Mouse (Mus musculus) embryonic facial prominence, embryonic 11.5 days (tissue): Measurements from ENCODE around the gene Efcab3. TPM values are rescaled to one million over a fixed set of nuclear protein-coding genes. Genes with fewer than 3 reads are reported as not detected.
"Not testable (repeated sequence)": the region's sequence is repeated elsewhere in the genome, so short reads cannot be mapped to it uniquely, and the experiment has no call there.

Experiments used
- ATAC-seq: fragments of 200-750 bp; cut with Nextera tagmentation; replicated peaks from 2 replicates; pipeline ENCODE4 v1.8.0; 2017; ENCODE audit warnings: low read depth; ENCODE audit not compliant: insufficient number of reproducible peaks, low FRiP score, low TSS enrichment
- DNase-seq: peaks from one replicate; pipeline ENCODE4 v3.0.0-alpha.2; 2015; ENCODE audit warnings: low spot score
- H3K27ac ChIP-seq: fragments of 300-500 bp; sonication (generic); replicated peaks from 2 replicates; pipeline ENCODE4 v1.5.1; 2014; ENCODE audit warnings: mild to moderate bottlenecking, low read depth, low read length, control low read depth
- H3K27me3 ChIP-seq: fragments of 300-500 bp; sonication (generic); 2 replicates; pipeline ENCODE4 v1.6.1; 2014; ENCODE audit warnings: mild to moderate bottlenecking, low read length, moderate library complexity, mixed read lengths; ENCODE audit not compliant: control insufficient read depth, insufficient read depth
- H3K36me3 ChIP-seq: fragments of 300-500 bp; sonication (generic); replicated peaks from 2 replicates; pipeline ENCODE4 v1.6.1; 2014; ENCODE audit warnings: low read depth, mild to moderate bottlenecking, low read length, moderate library complexity, mixed read lengths; ENCODE audit not compliant: control insufficient read depth, insufficient read depth
- H3K4me1 ChIP-seq: fragments of 300-500 bp; sonication (generic); 2 replicates; pipeline ENCODE4 v1.6.1; 2014; ENCODE audit warnings: low read length, mixed read lengths; ENCODE audit not compliant: control insufficient read depth, insufficient read depth
- H3K4me2 ChIP-seq: fragments of 300-500 bp; sonication (generic); 2 replicates; pipeline ENCODE4 v1.6.1; 2014; ENCODE audit warnings: low read depth, mild to moderate bottlenecking, control low read depth, low read length, moderate library complexity
- H3K4me3 ChIP-seq: fragments of 300-500 bp; sonication (generic); 2 replicates; pipeline ENCODE4 v1.5.1; 2014; ENCODE audit warnings: low read depth, low read length, control low read depth
- H3K9ac ChIP-seq: fragments of 300-500 bp; sonication (generic); replicated peaks from 2 replicates; pipeline ENCODE4 v1.6.1; 2014; ENCODE audit warnings: mild to moderate bottlenecking, control low read depth, low read length
- H3K9me3 ChIP-seq: fragments of 300-500 bp; sonication (generic); replicated peaks from 2 replicates; pipeline ENCODE4 v1.6.1; 2016; ENCODE audit warnings: mild to moderate bottlenecking, low read length, inconsistent platforms, mixed read lengths; ENCODE audit not compliant: control insufficient read depth
- WGBS: fragments of 180-500 bp; shearing (Covaris S2); extraction: QIAGEN DNeasy Blood & Tissue Kit; methylation state at CpG from one replicate; pipeline ENCODE4 v1.1.7; 2014; 5-methylcytosine and 5-hydroxymethylcytosine counted together
- polyA plus RNA-seq: library from polyadenylated mRNA; unstranded; fragments of >200 nt; fragmentation: Nextera tagmentation; extraction: Ambion mirVana; gene quantifications from 2 replicates; pipeline ENCODE4 v1.2.1, GENCODE M21; 2014

Gene Efcab3
- polyA plus RNA-seq, 1 experiment from 2014 or later = not detected

- H3K9ac ChIP-seq = no peak overlapping the region
- DNase-seq = no peak
- H3K4me1 ChIP-seq = no peaks in the 10 kb centered on the region
- 88% methylated on average over 7 of the region's 7 CpGs for WGBS
- no peaks in the 10 kb centered on the region for H3K9me3 ChIP-seq
- no peaks in the 10 kb centered on the region for H3K36me3 ChIP-seq
- no peak overlapping the region for H3K4me2 ChIP-seq
- H3K27ac ChIP-seq = no peak overlapping the region
- no peak overlapping the region for H3K4me3 ChIP-seq
- ATAC-seq = no peak
- H3K27me3 ChIP-seq = no peaks in the 10 kb centered on the region
Measured at GRCm38 (mm10) chr11:105117814-105118213, 54.4 kb downstream of the Efcab3 start.

GRCm38 (mm10) chr11:105120551-105121061, 57.2 kb downstream of the Efcab3 start:
- H3K4me1 ChIP-seq = no peaks in the 10 kb centered on the region
- 30% methylated on average over 4 of the region's 4 CpGs for WGBS

GRCm38 (mm10) chr11:105121792-105122191, 58.4 kb downstream of the Efcab3 start:
- H3K4me2 ChIP-seq, H3K27ac ChIP-seq, ATAC-seq, H3K4me3 ChIP-seq, H3K36me3 ChIP-seq, DNase-seq, H3K9me3 ChIP-seq, H3K9ac ChIP-seq, H3K4me1 ChIP-seq, H3K27me3 ChIP-seq: not testable (repeated sequence)
- 71% methylated on average over 5 of the region's 5 CpGs for WGBS

More at GRCm38 (mm10) chr11:105120551-105121061, 57.2 kb downstream of the Efcab3 start:
- ATAC-seq (no peak), DNase-seq (no peak)
- no peak overlapping the region for H3K4me3 ChIP-seq
- no peak overlapping the region for H3K4me2 ChIP-seq
- H3K9me3 ChIP-seq = no peaks in the 10 kb centered on the region
- H3K36me3 ChIP-seq = no peaks in the 10 kb centered on the region
- H3K9ac ChIP-seq = no peak overlapping the region
- no peaks in the 10 kb centered on the region for H3K27me3 ChIP-seq
- no peak overlapping the region for H3K27ac ChIP-seq

- no peak overlapping the region for H3K9ac ChIP-seq
- ATAC-seq (0 out of 2 replicates have a peak, but pooled peaks have one; percentile 41), DNase-seq (peak; percentile 84)
- no peaks in the 10 kb centered on the region for H3K27me3 ChIP-seq
- H3K27ac ChIP-seq = no peak overlapping the region
- H3K4me1 ChIP-seq = no peaks in the 10 kb centered on the region
- no peaks in the 10 kb centered on the region for H3K9me3 ChIP-seq
- H3K36me3 ChIP-seq = no peaks in the 10 kb centered on the region
- no peak overlapping the region for H3K4me2 ChIP-seq
- WGBS = 7% methylated on average over 9 of the region's 9 CpGs
- H3K4me3 ChIP-seq = no peak overlapping the region
Measured at GRCm38 (mm10) chr11:105123986-105124385, 60.6 kb downstream of the Efcab3 start.

GRCm38 (mm10) chr11:105125735-105126519, 62.5 kb downstream of the Efcab3 start, which contains the start of gene Mettl2:
TSS of gene Mettl2 (plus strand) at chr11:105126425.
- H3K4me1 ChIP-seq = no peaks in the 10 kb centered on the region
- H3K27ac ChIP-seq = no peak within 1 kb of the TSS
- peak within 1 kb of the TSS; percentile 79 for H3K4me2 ChIP-seq
- no peaks in the 10 kb centered on the region for H3K27me3 ChIP-seq
- peak within 1 kb of the TSS; percentile 85 for H3K4me3 ChIP-seq
- 2% methylated on average over 32 of the region's 38 CpGs for WGBS
- ATAC-seq (peak; percentile 85), DNase-seq (peak; percentile 93)
- H3K9ac ChIP-seq = peak within 1 kb of the TSS; percentile 65
- H3K9me3 ChIP-seq = no peaks in the 10 kb centered on the region
- H3K36me3 ChIP-seq = no peaks in the 10 kb centered on the region

- H3K36me3 ChIP-seq = no peaks in the 10 kb centered on the region
- H3K27ac ChIP-seq = no peak overlapping the region
- H3K4me2 ChIP-seq = peak overlapping the region; percentile 79
- peak overlapping the region; percentile 85 for H3K4me3 ChIP-seq
- no peaks in the 10 kb centered on the region for H3K4me1 ChIP-seq
- peak overlapping the region; percentile 65 for H3K9ac ChIP-seq
- DNase-seq (no peak), ATAC-seq (peak; percentile 24; the same call in 1 of the 2 replicates)
- H3K27me3 ChIP-seq = no peaks in the 10 kb centered on the region
- no peaks in the 10 kb centered on the region for H3K9me3 ChIP-seq
- under 1% methylated on average over 45 of the region's 49 CpGs for WGBS
Measured at GRCm38 (mm10) chr11:105126520-105127029, 63.2 kb downstream of the Efcab3 start.

- Histone ChIP-seq H3K27me3 (no peaks in the 10 kb centered on the region), H3K9ac (no peak overlapping the region), H3K4me1 (no peaks in the 10 kb centered on the region), H3K36me3 (peaks cover 3% of the 10 kb centered on the region), H3K4me2 (no peak overlapping the region), H3K4me3 (no peak overlapping the region), H3K27ac (no peak overlapping the region), H3K9me3 (no peaks in the 10 kb centered on the region)
- DNase-seq (no peak), ATAC-seq (no peak)
- 95% methylated on average over 7 of the region's 7 CpGs for WGBS
Measured at GRCm38 (mm10) chr11:105135692-105136091, 72.3 kb downstream of the Efcab3 start.

GRCm38 (mm10) chr11:105137255-105137654, 73.9 kb downstream of the Efcab3 start:
- H3K9ac ChIP-seq, H3K27me3 ChIP-seq, H3K9me3 ChIP-seq, H3K4me2 ChIP-seq, H3K36me3 ChIP-seq, H3K27ac ChIP-seq, H3K4me1 ChIP-seq, H3K4me3 ChIP-seq, DNase-seq, ATAC-seq: not testable (repeated sequence)
- WGBS = 92% methylated on average over 2 of the region's 2 CpGs
